Comparison of ENCODE assay signal across 17 mouse cellular contexts in genomic region chr5:32478972-32479371, GRCm38 (mm10).
"Had no signal": no experiment of that assay in that cellular context is flagged by ENCODE, and none has a peak within 500 bp of the region (broad histone marks: within the 10 kb centered on the region; RNA-seq: fewer than 3 reads in every experiment).

No protein-coding gene starts in this region.

- H3K27me3 ChIP-seq: liver, embryonic 13.5 days; neural tube, embryonic 12.5 days; neural tube, embryonic 15.5 days had no signal

- H3K27ac ChIP-seq: kidney, postnatal 0 days; layer of hippocampus, adult 2 months; liver, embryonic 13.5 days; neural tube, embryonic 12.5 days; neural tube, embryonic 15.5 days; stomach, postnatal 0 days had no signal

- DNase-seq: kidney, adult 2 months; kidney, postnatal 25 days; layer of hippocampus, adult 9-11 months; liver, embryonic 13.5 days; lung, adult 2 months; lung, postnatal 14 days; lung, postnatal 4 days; midbrain, embryonic 14.5 days; right cerebral cortex, adult 18-20 months; right cerebral cortex, postnatal 14 days; right cerebral cortex, postnatal 4 days; thymus, postnatal 14 days had no signal

- H3K4me1 ChIP-seq: neural tube, embryonic 12.5 days had no signal

- H3K4me3 ChIP-seq: layer of hippocampus, adult 2 months; liver, embryonic 13.5 days; neural tube, embryonic 12.5 days; neural tube, embryonic 15.5 days had no signal
